Mouse (Mus musculus) limb, embryonic 11.5 days (tissue): ENCODE measurements around the gene Tas2r143. TPM values are rescaled to one million over a fixed set of nuclear protein-coding genes. Genes with fewer than 3 reads are reported as not detected.
A peak's percentile ranks its signal among the peaks of the same experiment; 100 is the strongest.

Experiments used
- ATAC-seq: fragments of 200-750 bp; cut with Nextera tagmentation; 2 replicates; pipeline ENCODE4 v1.8.0; 2017; ENCODE audit warnings: low read depth; ENCODE audit not compliant: insufficient number of reproducible peaks, low FRiP score, low TSS enrichment
- DNase-seq: peaks from one replicate; pipeline ENCODE4 v3.0.0-alpha.2; 2015; ENCODE audit warnings: low spot score
- H3K27ac ChIP-seq: fragments of 300-500 bp; sonication (generic); replicated peaks from 2 replicates; pipeline ENCODE4 v1.5.1; 2014; ENCODE audit warnings: low read depth, mild to moderate bottlenecking, low read length
- H3K27me3 ChIP-seq: fragments of 300-500 bp; sonication (generic); 2 replicates; pipeline ENCODE4 v1.6.1; 2014; ENCODE audit warnings: mild to moderate bottlenecking, low read length, mixed read lengths; ENCODE audit not compliant: control insufficient read depth, insufficient read depth
- H3K36me3 ChIP-seq: fragments of 300-500 bp; sonication (generic); 2 replicates; pipeline ENCODE4 v1.6.1; 2014; ENCODE audit warnings: mild to moderate bottlenecking, low read length, moderate library complexity, mixed read lengths; ENCODE audit not compliant: control insufficient read depth, insufficient read depth
- H3K4me1 ChIP-seq: fragments of 300-500 bp; sonication (generic); 2 replicates; pipeline ENCODE4 v1.6.1; 2014; ENCODE audit warnings: low read length, mixed read lengths; ENCODE audit not compliant: control insufficient read depth, insufficient read depth
- H3K4me2 ChIP-seq: fragments of 300-500 bp; sonication (generic); 2 replicates; pipeline ENCODE4 v1.6.1; 2014; ENCODE audit warnings: low read depth, mild to moderate bottlenecking, moderate library complexity; ENCODE audit not compliant: severe bottlenecking
- H3K4me3 ChIP-seq: fragments of 300-500 bp; sonication (generic); 2 replicates; pipeline ENCODE4 v1.5.1; 2014; ENCODE audit warnings: low read depth, low read length
- H3K9ac ChIP-seq: fragments of 300-500 bp; sonication (generic); 2 replicates; pipeline ENCODE4 v1.6.1; 2014; ENCODE audit warnings: mild to moderate bottlenecking, low read length
- H3K9me3 ChIP-seq: fragments of 300-500 bp; sonication (generic); 2 replicates; pipeline ENCODE4 v1.6.1; 2016; ENCODE audit warnings: low read length; ENCODE audit not compliant: control insufficient read depth
- WGBS: fragments of 180-500 bp; shearing (Covaris S2); extraction: QIAGEN DNeasy Blood & Tissue Kit; methylation state at CpG from one replicate; pipeline ENCODE4 v1.1.7; 2014; 5-methylcytosine and 5-hydroxymethylcytosine counted together
- polyA plus RNA-seq: library from polyadenylated mRNA; unstranded; fragments of >200 nt; fragmentation: Nextera tagmentation; extraction: Ambion mirVana; gene quantifications from 2 replicates; pipeline ENCODE4 v1.2.1, GENCODE M21; 2014

Tas2r143 gene
- polyA plus RNA-seq, 1 experiment from 2014 or later = not detected

DNA sequence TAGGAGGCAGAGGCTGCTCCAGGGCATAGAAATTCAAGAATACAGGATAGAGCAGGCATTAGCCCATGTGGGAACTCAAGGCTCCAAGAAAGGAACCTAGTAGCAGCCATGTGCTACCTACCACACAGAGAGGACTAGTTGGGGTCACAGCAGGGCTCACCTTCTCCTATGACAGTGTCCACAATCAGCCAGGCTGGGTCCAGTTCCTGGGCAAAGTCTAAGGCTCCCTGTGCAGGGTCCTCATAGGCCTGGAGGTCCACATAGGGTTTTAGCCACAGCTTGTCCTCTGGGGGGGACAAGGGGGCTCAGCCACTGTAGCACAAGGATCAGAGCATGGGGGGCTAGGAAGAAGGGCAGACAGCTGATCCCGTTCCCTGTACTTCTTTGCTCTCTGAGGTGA lies 37.5 kb upstream of the Tas2r143 start:
- Histone ChIP-seq H3K27me3 (no peaks in the 10 kb centered on the region), H3K4me3 (no peak overlapping the region), H3K4me1 (no peaks in the 10 kb centered on the region), H3K4me2 (no peak overlapping the region), H3K9me3 (no peaks in the 10 kb centered on the region), H3K27ac (no peak overlapping the region), H3K9ac (no peak overlapping the region), H3K36me3 (peaks cover 3% of the 10 kb centered on the region; the same call in 1 of the 2 replicates)
- 100% methylated on average over 1 of the region's 1 CpGs for WGBS
- ATAC-seq = no peak
- no peak for DNase-seq

DNA sequence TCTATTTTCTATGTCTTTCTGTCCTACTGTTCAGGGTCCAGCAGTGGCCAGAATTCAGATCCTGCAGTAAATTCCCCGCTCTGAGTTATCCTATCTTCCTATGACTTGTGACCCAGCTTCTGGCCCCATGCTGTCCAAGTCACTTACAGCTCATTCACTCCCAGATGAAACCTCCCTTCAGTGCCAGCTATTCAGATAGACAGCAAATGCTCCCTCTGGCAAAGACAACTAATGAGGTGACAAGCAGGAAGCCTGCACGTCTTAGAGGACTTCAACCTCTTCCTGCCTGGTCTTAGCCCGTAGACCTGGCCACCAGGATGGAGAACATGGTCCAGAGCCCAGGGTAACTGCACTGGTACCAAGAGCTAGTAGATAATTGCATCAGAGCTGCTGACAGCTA lies 37.1 kb upstream of the Tas2r143 start:
- H3K4me2 ChIP-seq = no peak overlapping the region
- no peak overlapping the region for H3K4me3 ChIP-seq
- no peaks in the 10 kb centered on the region for H3K9me3 ChIP-seq
- H3K27me3 ChIP-seq = no peaks in the 10 kb centered on the region
- 48% methylated on average over 3 of the region's 3 CpGs for WGBS
- H3K4me1 ChIP-seq = no peaks in the 10 kb centered on the region
- H3K36me3 ChIP-seq = peaks cover 3% of the 10 kb centered on the region; the same call in 1 of the 2 replicates
- DNase-seq (no peak), ATAC-seq (no peak)
- no peak overlapping the region for H3K27ac ChIP-seq
- H3K9ac ChIP-seq = no peak overlapping the region

DNA sequence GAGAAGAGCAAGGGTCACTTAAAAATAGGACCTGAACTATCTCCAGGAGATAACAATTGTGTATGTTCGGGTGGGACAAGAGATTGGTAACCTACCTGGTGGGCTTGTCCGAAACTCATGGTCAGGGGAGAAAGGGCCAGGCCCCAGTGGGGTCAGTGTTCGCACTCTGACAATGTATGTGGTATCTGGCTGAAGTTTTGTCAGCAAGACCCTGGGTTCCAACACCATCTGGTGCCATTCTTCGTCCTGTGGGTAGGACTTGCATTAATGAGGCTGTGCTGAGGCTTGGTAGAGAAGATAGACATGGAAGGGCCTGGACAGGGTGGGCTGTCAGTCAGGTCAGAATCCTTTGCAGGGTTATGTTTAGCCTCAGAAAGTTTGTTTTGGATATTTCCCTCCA lies 36.0 kb upstream of the Tas2r143 start:
- H3K9me3 ChIP-seq = no peaks in the 10 kb centered on the region
- no peaks in the 10 kb centered on the region for H3K27me3 ChIP-seq
- DNase-seq = no peak
- H3K27ac ChIP-seq = no peak overlapping the region
- WGBS = 86% methylated on average over 4 of the region's 4 CpGs
- no peaks in the 10 kb centered on the region for H3K4me1 ChIP-seq
- no peak overlapping the region for H3K4me3 ChIP-seq
- no peak for ATAC-seq
- H3K36me3 ChIP-seq = peaks cover under 1% of the 10 kb centered on the region; the same call in 1 of the 2 replicates
- no peak overlapping the region for H3K4me2 ChIP-seq
- no peak overlapping the region for H3K9ac ChIP-seq

DNA sequence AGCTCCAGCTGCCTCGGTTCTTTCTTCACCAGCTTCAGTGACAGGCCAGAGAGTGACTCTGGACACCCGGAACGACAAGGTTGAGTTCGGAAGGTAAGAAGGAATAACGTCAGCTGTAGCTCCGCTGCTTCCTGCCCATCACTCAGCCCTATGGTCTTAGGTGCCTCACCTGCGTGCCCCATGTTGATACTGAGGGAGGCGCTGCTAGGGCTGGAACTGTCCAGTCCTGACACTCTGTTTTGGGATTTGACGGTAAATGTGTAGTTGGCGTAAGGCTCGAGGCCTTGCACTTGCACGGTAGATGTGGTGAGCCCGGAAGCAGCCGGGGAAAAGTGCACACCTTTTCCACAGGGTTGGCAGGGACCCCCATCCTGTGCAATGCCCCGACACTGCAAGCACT lies 35.4 kb upstream of the Tas2r143 start:
- Histone ChIP-seq H3K9ac (no peak overlapping the region), H3K27ac (no peak overlapping the region), H3K4me1 (no peaks in the 10 kb centered on the region; the same call in 1 of the 2 replicates), H3K4me3 (no peak overlapping the region), H3K27me3 (no peaks in the 10 kb centered on the region), H3K36me3 (no peaks in the 10 kb centered on the region; the same call in 1 of the 2 replicates), H3K9me3 (no peaks in the 10 kb centered on the region), H3K4me2 (no peak overlapping the region)
- ATAC-seq (no peak), DNase-seq (no peak)
- WGBS = 95% methylated on average over 15 of the region's 15 CpGs

DNA sequence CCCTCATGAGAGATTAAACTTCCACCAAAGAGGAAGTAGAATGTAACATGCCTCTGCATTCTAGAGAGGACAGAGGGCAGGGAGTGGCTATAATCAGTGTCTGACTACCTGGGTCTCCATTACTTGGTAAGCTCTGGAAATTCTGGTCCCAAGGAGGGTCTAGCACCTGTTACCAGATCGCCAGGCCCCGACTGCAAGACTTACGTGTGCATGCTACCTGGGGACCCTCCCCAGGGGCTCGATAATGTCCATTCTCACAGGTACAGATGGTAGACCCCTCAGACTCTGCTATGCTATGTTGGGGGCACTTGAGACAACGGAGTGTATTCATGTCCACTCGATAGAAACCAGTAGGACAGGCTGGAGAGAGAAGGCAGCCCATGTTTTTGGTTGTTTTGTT lies 34.8 kb upstream of the Tas2r143 start:
- no peaks in the 10 kb centered on the region; the same call in 1 of the 2 replicates for H3K36me3 ChIP-seq
- H3K4me2 ChIP-seq = no peak overlapping the region
- 96% methylated on average over 6 of the region's 6 CpGs for WGBS
- no peak overlapping the region for H3K9ac ChIP-seq
- DNase-seq (no peak), ATAC-seq (no peak)
- H3K4me3 ChIP-seq = no peak overlapping the region
- no peaks in the 10 kb centered on the region for H3K9me3 ChIP-seq
- H3K4me1 ChIP-seq = peaks cover 4% of the 10 kb centered on the region; the same call in 1 of the 2 replicates
- no peak overlapping the region for H3K27ac ChIP-seq
- H3K27me3 ChIP-seq = no peaks in the 10 kb centered on the region

DNA sequence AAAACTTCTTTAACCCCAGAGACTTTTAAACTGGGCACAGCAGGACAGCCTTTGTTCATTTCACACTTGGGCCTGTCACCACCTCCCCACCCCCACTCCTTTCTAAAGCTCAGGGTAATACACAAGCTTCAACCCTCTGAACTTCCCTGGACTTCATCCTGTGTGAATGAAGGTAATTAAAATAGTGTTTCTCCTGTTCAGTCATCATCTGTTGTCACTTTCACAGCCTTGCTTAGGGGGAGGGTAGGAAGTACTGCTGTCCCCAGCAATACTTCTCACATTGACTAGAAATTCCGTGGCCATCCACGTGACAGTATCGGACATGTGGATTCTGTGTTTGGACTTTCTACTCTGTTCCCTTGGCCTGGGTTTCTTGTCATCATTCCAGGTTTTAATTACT lies 30.2 kb upstream of the Tas2r143 start:
- DNase-seq (peak; percentile 54), ATAC-seq (no peak)
- H3K27me3 ChIP-seq = no peaks in the 10 kb centered on the region

DNA sequence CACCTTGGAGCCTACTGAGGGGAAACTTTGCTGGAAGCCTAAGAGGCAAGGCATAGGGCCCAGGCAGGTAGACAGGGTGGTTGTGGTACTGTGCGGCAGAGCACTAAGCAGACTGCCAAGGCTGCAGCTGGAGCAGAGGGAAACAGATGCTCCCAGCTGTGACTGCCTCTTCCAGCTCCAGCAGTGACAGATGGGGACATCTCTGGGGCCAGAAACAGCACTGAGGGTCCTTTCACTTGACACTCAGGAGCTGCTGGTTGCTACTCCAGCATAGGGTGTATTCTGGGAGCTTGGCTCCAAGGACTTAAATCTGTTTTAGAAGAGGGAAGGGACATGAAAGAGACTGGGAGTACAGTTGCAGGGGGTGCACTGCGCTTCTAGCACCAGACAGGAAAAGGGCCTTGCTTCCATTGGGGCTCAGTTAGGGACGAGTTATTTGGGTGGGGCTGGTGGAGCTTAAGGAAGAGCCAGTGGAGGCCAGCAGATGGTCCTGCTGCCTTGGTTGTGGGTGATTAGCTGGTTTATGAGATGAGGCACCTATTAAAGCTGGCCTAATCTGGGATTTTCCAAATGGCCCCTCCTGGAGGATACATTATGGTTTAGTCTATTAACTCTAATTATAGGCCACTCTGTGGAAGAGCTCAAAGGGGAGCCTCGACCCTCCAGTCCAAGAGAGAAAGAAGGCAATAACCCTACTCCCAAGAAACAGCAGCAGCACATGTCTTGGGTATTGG lies 29.2 kb upstream of the Tas2r143 start:
- ATAC-seq (no peak), DNase-seq (no peak)
- Histone ChIP-seq H3K36me3 (no peaks in the 10 kb centered on the region), H3K27me3 (no peaks in the 10 kb centered on the region), H3K4me1 (peaks cover 7% of the 10 kb centered on the region; the same call in 1 of the 2 replicates), H3K4me3 (no peak overlapping the region), H3K9ac (no peak overlapping the region), H3K27ac (no peak overlapping the region), H3K4me2 (no peak overlapping the region), H3K9me3 (no peaks in the 10 kb centered on the region)
- WGBS = 20% methylated on average over 4 of the region's 4 CpGs

More for the DNA sequence above, 30.2 kb upstream of the Tas2r143 start:
- no peak overlapping the region for H3K9ac ChIP-seq
- no peak overlapping the region for H3K4me2 ChIP-seq
- H3K4me1 ChIP-seq = peaks cover 7% of the 10 kb centered on the region; the same call in 1 of the 2 replicates
- H3K27ac ChIP-seq = no peak overlapping the region
- no peaks in the 10 kb centered on the region for H3K9me3 ChIP-seq
- no peaks in the 10 kb centered on the region for H3K36me3 ChIP-seq
- no peak overlapping the region for H3K4me3 ChIP-seq
- WGBS = 11% methylated on average over 3 of the region's 3 CpGs

DNA sequence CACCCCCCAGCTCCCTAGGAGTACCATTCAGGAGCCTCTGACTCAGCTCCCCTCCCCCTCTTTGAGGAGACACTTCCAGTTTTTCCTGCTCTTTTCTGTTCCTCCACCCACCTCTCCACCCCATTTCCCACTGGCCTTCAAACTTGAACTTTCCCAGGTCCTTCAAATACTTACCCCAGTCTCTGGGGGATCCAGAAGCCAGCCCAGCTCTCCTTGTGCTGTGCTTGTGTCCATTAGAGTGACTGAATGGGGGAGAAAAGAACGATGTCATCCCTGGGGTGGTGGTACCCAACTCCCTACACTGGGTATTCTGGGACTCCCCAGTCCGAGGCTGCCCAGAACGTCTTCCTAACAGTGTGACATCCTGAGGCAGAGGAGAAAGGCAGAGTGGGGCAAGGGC lies 28.0 kb upstream of the Tas2r143 start:
- Histone ChIP-seq H3K4me1 (peaks cover 7% of the 10 kb centered on the region; the same call in 1 of the 2 replicates), H3K9me3 (no peaks in the 10 kb centered on the region), H3K4me3 (no peak overlapping the region), H3K36me3 (no peaks in the 10 kb centered on the region), H3K9ac (no peak overlapping the region), H3K27me3 (no peaks in the 10 kb centered on the region), H3K4me2 (no peak overlapping the region), H3K27ac (no peak overlapping the region)
- DNase-seq (no peak), ATAC-seq (no peak)
- WGBS = 2% methylated on average over 3 of the region's 3 CpGs
